Mouse (Mus musculus) retina, adult 2 months (tissue): ENCODE results near the gene Pear1.
A peak's percentile ranks its signal among the peaks of the same experiment; 100 is the strongest.
"Not testable (repeated sequence)": the region's sequence is repeated elsewhere in the genome, so short reads cannot be mapped to it uniquely, and the experiment has no call there.

Experiments
- DNase-seq: peaks from one replicate; pipeline ENCODE4 v3.0.0-alpha.2; 2012; ENCODE audit warnings: low read depth, low spot score

Pear1 gene

GRCm38 (mm10) chr3:87824206-87824605 lies at the start of gene Pear1:
Gene Pear1, minus strand, starts transcription at chr3:87824306.
- DNase-seq = not testable (repeated sequence)

- not testable (repeated sequence) for DNase-seq
Measured at GRCm38 (mm10) chr3:87864111-87864510, 40.0 kb upstream of the Pear1 start.

- DNase-seq = peak; percentile 50
Measured at GRCm38 (mm10) chr3:87859813-87860212, 35.7 kb upstream of the Pear1 start.

- DNase-seq = no peak
Measured at GRCm38 (mm10) chr3:87857666-87858065, 33.6 kb upstream of the Pear1 start.

GRCm38 (mm10) chr3:87855936-87856335 lies 31.8 kb upstream of the Pear1 start:
- DNase-seq = no peak

GRCm38 (mm10) chr3:87854795-87855568 lies 30.9 kb upstream of the Pear1 start:
- DNase-seq = no peak

GRCm38 (mm10) chr3:87849117-87849516 lies 25.0 kb upstream of the Pear1 start:
- DNase-seq = no peak

- DNase-seq = no peak
Measured at GRCm38 (mm10) chr3:87847680-87848079, 23.6 kb upstream of the Pear1 start.

- DNase-seq = no peak
Measured at GRCm38 (mm10) chr3:87846650-87847110, 22.6 kb upstream of the Pear1 start, which contains the start of gene Sh2d2a. Gene Sh2d2a, plus strand, starts transcription at chr3:87846755.

GRCm38 (mm10) chr3:87846186-87846585 lies 22.1 kb upstream of the Pear1 start:
- no peak for DNase-seq

GRCm38 (mm10) chr3:87844981-87845380 lies 20.9 kb upstream of the Pear1 start:
- DNase-seq = no peak

- DNase-seq = no peak
Measured at GRCm38 (mm10) chr3:87840858-87841257, 16.8 kb upstream of the Pear1 start.

- peak; percentile 52 for DNase-seq
Measured at GRCm38 (mm10) chr3:87838622-87839021, 14.5 kb upstream of the Pear1 start.

GRCm38 (mm10) chr3:87833482-87833881 lies 9.4 kb upstream of the Pear1 start:
- DNase-seq = no peak

- DNase-seq = no peak
Measured at GRCm38 (mm10) chr3:87832109-87832859, 8.2 kb upstream of the Pear1 start.

- DNase-seq = no peak
Measured at GRCm38 (mm10) chr3:87829025-87829424, 4.9 kb upstream of the Pear1 start.

GRCm38 (mm10) chr3:87828435-87828834 lies 4.3 kb upstream of the Pear1 start:
- no peak for DNase-seq

- no peak for DNase-seq
Measured at GRCm38 (mm10) chr3:87818226-87818625, 5.9 kb downstream of the Pear1 start.

- DNase-seq = peak; percentile 58
Measured at GRCm38 (mm10) chr3:87816646-87817093, 7.4 kb downstream of the Pear1 start.

GRCm38 (mm10) chr3:87816166-87816565 lies 7.9 kb downstream of the Pear1 start:
- DNase-seq = no peak

- DNase-seq = no peak
Measured at GRCm38 (mm10) chr3:87812873-87813272, 11.2 kb downstream of the Pear1 start.

GRCm38 (mm10) chr3:87812413-87812812 lies 11.7 kb downstream of the Pear1 start:
- DNase-seq = no peak

- DNase-seq = no peak
Measured at GRCm38 (mm10) chr3:87811297-87811696, 12.8 kb downstream of the Pear1 start.
